Mouse (Mus musculus) spleen, adult 18-20 months (tissue): Measurements from ENCODE around the gene Grrp1.

Experiments used
- DNase-seq, 2 experiments: peaks; one replicate each; pipeline ENCODE4 v3.0.0; 2022; ENCODE audit warnings: mixed read lengths in 2 of 2

Gene Grrp1

DNA sequence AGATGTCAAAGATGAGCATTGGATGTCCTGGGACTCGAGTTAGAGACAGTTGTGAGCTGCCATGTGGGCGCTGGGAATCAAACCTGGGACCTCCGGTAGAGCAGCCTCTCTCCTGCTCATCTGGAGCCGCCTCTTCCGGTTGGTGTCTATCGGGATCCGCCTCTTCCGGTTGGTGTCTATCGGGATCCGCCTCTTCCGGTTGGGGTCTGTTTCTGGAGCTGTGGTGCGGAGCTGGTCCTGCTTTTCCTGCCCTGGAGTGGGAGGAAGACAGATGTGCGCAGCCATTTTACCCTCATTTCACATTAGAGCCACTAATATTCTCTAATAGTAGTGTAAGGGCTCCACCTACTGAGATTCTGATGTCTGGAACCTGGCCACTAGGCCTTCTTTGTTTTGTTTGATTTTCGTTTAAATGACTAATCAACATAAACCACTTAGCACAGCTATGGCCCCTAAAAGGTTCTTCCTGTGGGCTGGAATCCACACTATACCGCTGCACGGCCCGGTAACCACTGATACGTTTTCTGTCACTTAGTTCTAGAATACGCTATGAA is 14.3 kb upstream of the Grrp1 start:
- DNase-seq: no peak

DNA sequence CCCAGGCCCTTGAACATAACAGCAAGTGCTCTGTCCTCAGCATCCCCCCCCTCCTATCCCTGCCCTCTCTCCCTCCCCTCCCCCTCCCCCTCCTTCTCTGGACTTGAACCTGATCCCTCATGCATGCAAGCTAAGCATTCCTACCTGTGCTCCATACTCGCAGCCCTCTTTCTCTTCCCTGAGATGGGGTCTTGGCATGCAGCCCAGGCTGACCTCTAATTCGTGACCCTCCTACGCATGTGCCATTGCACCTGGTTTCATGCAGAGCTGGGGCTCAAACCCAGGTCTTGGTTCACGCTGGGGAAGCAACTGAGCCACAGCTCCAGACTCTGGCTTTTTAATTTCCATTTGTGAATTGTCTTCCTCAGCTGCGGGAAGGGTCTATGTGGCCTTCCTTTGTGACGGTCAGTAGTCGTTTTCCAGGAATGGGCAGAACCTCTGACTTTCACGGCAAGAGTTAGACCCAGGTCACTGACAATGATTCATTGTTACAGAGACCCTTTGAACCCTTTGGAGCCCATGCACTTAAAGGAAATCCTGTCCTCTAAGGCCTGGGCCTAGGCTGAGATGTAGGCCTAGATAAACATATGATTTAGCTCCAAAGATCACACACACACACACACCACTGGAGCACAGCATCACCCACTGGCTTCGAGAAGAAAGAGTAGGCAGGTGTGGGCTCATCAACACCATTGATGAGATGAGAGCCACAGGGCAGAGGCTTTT is 12.1 kb upstream of the Grrp1 start:
- no peak for DNase-seq

DNA sequence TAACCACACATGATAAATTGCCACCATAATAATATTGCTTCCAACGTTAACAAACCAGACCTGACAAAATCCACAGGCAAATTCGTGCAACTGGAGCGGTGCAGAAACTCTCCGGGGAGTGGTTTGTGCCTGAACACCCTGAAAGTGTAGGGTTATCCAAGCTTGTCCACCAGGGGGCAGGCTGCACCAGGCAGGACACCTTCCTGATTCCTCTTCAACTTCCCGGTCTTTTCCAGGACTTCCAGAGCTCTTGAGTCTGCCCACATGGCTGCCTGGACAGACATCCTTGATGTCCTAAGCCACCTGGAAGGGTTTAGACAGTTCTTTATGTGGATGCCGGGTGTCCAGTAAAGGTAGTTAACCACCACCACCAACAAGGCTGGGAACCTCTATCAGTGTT is 9.3 kb upstream of the Grrp1 start:
- peak in 1 of 2 experiments; percentile 44 for DNase-seq

DNA sequence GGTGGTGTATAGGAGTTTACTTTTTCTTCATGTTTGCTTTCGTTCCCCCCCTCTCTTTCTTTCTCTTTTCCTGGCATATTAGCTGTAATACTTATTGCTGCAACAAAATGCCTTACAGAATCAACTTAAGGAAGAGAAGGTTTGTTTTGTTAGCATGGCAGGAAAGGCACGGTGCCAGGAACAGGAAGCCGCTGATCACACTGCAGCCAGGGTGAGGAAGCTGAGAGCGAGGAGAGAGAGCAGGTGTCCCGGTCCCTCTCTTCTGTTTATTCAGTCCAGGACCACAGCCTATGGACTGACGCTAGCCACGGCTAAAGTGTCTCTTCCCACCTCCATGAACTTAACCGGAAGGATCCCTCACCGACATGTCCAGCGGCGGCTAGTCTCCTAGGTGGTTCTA is 4.4 kb upstream of the Grrp1 start:
- no peak for DNase-seq

DNA sequence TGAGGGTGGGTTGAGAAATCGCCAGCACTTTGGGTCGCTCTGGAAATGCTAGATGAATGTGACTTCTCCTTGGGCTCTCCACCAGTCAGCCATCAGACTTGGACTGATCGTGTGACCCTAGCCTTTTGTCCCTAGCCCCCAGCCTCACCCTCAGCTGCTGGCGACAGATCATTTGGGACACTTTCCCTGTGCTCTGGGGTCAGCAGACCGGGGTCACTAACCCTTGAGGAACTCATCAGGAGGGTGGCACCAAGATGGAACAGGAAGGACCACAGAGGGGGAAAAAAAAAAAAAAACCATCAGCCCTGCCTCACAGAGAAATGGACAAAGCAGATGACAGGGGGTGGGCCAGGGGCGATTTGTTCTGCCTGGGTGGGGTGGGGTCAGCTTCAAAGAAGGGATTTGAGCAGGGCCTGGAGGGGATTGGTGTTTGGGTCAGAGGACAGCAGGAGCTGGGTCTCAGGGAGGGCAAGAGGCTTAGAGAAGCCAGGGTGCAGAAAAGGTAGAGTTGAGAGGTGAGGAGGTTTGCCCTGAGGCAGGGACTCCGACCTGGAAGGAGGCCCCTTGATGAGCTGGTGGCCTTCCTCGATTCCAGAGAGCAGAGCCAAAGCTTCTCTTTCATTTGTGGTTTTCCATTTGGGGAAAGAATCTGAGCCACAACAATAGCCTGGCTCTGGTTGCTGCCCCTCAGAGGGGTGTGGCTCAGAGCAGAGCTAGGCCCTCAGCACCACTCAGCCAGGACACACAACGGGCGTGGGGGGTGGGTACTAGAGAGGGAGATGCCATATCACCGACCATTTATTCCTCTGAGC is 3.5 kb upstream of the Grrp1 start:
- DNase-seq: no peak

DNA sequence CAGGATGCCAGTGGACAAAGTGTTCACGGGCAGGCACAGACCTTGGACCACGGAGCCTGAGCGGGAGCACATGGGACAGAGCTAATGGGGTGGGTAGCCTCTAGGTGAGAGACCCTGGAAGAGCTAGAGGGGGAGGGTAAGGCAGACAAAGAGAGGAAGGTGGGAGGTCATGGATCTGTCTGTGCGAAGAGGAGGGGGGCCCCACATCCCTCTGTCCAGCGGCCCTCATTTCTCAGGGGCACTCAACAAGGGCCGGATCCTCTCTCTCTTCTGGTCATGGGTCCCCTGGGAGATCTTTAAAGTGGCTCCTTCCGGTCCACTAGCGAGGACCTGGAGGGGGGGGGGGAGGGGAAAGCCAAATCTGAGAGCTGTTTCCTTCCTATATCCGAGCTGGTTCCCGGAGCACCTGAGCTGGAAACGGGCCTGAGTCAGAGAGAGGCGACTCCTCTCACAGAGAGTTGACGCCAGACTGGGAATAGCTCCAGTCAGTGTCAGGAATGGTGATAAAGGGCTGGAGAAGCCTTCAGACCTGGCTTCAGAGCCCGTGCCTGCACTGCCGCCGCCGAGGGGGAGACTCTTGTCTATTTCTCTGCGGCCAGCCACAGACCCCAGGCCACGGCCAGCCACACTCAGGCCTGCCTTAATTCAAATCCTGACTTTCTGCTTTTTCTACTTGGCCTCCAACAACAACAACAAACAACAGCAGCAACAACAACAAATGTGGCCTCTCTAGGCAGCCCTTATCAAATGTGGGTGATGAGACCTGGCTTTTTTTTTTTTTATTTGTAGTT is 2.7 kb upstream of the Grrp1 start:
- no peak for DNase-seq

DNA sequence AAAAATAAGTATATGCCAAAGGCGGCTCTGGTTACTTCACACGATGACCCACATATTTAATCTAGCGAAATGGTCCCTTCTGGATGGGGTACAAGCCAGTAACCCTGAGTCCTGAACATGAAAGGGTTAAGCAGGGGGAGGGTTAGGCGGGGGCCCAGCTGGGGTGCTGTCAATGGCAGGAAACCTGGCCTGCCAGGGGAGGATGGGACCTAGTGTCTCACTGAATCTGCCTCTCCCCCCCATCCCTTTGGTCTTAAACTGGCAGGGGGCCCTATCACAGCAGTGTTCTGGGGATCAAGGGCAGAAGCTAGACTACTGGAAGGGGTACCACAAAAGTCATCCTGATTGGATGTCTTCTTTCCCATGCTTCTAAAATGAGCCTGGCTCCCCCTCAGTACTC is 1.9 kb upstream of the Grrp1 start:
- no peak for DNase-seq

DNA sequence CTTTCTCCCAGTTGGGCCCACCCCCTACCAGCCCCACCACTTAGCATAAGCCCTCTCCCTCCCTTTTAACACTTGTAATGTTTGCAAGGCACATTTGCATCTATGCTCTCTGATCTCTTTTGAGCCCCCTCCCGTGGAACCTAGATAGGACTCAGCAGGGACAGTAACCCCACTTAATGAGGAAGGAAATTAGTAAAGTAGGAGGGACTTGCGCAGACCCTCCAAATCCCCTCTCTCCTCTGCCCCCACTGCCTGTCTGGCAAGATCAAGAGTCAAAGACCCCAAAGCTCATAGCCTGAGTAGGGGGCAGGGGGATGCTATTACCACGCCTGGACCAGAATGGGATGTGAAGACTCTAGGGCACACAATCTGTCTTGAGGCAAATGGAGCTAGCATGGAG is 929 bp upstream of the Grrp1 start:
- no peak for DNase-seq

DNA sequence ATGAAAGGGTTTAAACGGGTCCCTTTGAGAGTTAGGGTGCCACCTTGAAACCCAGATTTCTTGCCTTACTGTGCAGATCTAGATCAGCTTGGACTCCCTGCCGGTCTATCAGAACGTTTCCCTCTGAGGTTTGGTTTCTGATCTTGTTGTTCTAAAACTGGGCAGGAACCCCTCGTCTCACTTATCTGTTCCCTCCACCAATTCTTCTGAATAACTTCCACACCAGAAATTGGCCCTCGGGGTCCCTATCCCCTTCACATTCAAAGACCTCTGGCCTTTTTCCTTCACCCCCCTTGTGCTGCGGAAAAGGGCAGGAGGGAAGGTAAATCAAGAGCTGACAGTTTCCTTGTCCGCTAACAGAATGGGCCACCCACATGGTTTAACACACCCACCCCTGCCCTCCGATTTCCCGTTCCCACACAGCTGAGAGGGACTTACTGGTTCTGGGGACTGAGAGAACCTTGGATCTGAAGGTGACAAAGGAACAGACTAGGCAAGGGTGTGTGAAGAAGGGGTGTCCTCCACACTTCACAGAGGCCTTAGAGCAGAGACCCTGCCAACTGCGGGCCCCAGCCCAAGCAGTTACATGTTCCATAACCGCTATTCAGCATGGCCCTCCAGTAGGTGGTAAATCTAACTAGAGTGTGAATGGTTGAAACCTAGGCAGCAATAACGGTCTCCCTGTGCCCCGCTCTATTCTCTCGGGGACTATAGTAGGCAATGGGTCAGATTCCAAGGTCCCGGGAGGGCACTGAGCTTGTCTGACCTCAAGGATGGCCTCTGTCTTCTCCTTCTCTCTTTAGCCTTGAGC is 790 bp downstream of the Grrp1 start:
- DNase-seq: no peak

DNA sequence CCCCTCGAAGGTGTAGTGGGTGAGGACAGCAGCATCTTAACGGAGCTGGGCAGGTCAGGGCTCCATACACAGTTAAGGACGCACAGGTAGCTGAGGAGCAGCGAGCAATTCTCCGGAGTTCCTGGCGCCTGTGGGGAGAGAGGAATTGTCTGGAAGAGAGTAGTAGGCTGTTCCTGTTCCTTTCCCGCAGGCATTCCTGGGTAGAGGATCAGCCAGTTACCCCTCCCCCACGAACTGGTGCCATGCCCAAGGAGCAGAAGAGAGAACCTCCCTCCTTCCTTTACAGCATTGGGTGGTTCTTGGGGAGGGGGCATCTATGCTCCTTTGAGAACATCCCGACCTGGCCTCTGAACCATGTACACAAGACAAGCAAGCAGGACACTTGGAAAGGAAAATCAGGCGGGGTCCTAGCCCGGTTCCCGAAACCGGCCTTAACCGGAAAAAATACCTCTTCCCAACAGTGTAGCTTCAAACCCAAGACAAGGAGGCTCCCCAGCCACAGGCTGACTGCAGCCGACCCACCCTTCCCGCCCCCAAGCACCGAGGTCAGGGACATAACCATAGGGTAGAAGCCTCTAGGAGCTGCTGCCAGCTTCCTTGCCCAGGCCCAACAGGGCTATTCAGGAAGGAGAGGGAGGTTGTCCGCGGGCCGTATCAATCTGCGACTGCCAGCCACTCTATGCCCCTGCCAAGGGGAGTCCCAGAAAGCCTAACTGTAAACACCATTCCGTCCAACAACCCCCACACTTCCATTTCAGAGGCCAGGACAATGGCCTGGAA is 1.6 kb downstream of the Grrp1 start:
- DNase-seq: no peak

DNA sequence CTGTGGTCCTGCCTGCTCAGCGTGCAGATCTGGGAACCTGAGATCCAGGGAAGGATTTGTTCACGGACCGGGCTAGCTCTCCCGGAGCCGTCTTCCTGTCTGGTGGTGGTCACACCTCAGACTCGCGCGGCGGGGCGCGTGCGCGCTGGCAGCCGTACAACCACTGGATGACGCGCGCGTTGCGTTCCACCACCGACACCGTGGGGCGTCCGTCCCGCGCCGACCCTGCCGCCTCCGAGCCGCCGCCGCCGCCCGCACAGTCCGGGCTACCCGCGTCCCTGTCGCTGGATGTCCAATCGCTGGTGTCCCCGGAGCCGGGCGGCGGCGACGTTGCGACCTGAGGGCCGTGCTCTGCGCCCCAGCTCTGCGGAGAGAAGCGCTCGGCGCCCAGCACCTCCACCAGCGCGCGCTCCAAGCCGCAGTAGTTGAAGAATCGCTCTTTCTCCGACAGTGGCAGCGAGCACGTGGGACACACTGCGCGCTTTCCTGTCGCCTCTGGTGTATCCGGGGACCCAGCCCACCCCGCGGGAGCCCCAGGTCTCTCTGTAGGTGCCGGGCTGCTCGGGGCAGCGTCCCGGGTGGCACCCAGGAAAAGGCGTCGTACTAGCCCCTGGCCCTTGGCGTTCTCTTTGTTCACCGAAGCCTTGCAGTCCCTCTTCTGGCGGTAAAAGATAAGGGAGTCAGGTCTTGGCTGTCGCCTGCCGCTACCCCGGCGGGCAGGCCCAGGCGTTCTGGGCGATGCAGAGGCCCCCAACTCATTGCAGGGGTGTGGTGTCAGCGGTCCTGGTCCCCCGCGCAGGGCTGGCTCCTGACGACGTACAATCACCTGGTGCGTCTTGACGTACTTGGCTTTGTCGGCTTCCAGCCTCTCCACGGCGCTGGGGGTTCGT is 2.4 kb downstream of the Grrp1 start:
- no peak for DNase-seq

DNA sequence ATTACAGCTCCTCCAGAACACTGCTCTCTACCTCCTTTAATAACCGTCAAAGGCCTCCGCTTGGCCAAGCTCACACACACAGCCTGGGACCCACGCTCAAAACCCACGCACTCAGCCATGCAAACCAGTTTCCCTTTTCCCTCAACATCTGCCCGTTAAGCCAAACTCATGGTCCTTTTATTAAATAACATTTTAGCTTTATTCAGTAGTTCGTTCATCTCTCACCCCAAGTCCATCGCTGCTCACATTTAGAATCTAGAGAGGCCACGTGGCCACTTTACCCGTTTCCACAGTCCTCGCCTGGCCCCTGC is 3.0 kb downstream of the Grrp1 start:
- no peak for DNase-seq

DNA sequence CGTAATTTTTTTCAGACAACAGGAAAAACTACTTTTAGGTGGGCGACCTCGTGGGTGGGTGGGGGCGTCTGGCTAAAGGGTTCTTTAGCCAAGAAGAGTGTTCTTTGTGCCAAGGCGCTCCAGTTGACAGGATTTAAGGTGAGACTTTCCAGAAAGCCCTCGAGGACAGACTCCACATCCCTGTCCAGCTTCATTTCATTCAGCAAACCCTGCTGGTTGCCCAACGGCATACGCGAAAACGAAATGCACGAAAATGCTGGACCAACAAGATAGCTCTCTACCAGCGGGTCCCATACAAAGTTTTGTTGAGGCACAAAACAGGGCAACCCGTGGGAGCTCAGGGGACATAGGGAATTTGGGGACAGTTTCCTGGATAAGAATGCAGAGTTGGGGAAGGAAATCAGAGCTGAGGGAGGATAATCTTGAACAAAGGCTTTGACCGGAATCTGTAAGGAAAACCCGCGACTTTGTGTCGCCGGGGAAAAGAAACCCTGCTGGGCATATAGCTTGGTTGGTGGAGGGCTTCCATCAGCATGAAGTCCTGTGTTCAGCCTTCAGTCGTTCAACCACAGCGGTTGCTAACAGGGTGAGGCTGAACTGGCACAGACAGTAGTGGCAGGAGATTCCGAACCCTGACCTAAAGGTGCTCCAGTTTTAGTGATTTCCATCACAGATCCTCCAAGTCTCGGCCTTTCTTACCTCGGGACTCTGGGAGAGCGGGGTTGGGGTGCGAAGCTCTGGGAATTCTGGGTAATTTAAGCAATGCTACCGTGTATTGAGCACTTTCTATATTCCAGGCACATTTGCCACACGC is 3.6 kb downstream of the Grrp1 start:
- no peak for DNase-seq

DNA sequence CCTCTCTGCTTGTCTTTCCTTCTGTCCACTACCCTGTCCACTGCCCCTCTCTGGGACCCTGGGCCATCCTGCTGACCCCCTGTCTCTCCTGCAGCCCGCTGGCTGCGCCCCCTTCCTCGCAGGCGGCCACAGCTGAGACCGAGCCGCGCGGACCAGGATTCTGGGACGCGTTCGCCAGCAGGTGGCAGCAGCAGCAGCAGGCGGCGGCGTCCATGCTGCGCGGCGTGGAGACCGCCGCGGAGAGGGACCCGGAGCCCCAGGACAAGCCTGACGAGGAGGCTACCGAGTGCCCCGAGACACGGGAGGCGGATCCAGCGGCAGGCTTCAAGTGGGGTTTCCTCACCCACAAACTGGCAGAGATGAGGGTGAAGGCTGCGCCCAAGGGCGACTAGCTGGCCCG is 4.3 kb downstream of the Grrp1 start:
- DNase-seq: peak; percentile 36 to 73

DNA sequence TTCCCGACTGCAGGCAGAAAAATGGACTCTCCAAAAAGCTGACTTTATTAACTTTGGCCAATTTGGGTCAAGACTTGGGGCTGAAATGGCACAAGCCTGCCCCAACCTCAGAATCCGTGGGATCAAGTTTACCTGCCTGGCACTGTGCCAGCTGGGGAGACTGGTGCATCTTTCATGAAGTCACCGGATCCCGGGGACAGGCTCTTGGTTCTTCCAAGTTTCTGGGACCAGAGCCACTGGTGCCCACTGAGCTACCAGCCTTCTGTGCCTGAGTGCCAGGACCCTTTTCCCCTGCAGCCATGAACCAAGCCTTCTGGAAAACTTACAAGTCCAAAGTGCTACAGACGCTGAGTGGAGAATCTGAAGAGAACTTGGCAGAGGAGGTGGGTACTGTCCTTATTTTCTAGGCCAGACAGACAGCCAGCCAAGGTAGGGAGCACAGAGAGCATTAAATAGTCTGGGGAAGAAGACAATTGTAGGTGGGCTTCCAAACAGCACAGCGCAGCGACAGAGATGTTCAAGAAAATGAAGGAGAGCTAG is 7.1 kb downstream of the Grrp1 start, which contains the start of gene Gm30191:
Gm30191 (plus strand) TSS at position 217 of the 540 bp plus-strand sequence.
- no peak for DNase-seq

DNA sequence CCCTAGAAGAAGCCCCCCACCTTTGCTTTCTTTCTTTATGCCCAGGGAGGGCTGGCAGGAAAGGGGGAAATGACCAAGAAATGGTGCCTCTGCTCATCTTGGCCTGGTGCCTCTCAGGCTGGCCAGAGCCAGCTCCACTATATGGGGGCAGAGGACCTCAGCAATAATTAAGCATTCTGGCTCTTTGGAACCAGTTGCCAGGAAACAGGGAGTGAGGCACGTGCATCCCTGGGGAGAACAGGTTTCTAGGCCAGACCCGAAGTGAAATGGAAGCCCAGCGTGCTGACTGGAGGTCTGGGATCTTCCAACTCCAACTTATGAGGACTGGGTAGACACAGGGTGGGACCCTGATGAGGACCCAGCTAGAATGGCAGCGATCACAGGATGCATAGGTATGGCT is 7.7 kb downstream of the Grrp1 start:
- DNase-seq: no peak

DNA sequence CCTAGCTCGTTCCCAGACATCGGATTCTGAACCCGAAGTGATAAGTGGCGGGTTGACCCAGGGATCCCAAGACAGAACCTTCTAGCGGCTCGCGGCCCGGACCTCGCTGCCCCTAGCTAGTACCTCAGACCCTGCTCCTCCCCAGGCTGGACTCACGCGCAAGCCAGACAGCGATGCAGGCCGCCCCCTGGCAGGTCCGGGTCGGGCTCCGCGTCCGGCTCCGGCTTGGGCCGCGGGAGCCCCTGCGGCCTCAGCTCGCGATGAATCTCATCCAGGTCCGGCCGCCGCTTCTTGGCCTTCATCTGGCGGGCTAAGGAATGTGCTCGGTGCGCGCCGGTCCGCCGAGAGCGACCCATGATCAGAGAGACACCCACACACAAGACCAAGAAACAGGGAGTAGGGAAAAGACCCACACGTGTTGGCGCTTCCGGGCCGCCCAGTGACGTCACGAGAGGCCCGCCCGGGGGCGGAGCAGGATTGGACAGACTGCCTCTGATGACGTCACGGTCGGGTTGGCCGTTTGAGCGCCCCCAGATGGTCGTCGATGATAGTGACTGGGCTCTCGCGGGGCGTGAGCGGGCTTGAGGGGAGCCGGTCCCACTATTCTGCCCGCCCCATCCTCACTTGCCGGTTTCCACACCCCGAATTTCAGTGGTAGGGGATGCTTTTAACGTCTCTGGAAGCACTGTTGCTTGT is 8.6 kb downstream of the Grrp1 start, which contains the start of gene Zfp593:
Zfp593 (minus strand) TSS at position 445 of the 696 bp plus-strand sequence.
- DNase-seq: peak; percentile 90 to 98

DNA sequence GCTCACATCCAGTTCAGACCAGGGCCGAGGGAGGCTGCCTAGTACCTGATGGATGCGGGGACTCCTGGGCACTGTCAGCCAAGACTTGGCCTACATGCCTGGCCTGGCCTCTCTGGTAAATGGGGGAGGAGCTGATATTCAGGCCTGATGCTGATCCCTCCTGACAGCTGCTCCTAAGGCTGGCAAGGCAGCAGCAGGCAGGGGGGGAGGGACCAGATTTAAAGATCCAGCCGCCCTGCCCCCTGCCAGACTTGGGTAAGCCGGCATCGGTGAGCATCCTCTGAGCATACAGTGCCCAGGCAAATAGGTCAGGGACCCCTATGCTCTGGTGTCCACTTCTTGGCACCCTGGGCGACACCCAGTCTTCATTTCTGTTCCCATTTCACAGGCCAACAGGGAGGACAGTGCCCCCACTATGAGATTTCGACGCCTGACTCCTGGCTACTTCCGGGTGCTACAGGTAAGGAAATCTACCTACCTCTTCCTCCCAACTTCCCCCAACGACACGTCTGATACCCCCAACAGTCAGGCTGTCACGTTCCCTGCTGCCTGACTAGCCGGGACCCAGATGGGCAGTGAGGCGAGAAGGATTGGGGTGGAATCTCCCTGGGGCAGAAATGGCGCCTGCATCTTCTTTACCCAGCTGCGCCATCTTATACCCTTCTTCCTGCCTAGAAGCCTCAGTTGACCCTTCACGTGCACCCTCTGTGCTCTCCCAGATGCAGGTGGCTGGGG is 10.2 kb downstream of the Grrp1 start, which contains the start of gene E130218I03Rik:
E130218I03Rik (plus strand) TSS at position 147 of the 735 bp plus-strand sequence.
- DNase-seq: no peak
